Mouse (Mus musculus): ENCODE data around the gene Rbm6. TPM values are rescaled to one million over a fixed set of nuclear protein-coding genes. Genes with fewer than 3 reads are reported as not detected.

The Rbm6 gene
- polyA plus RNA-seq, 1 experiment from 2014 or later: 35.6 TPM

- DNase-seq (ENCODE audit: low spot score): no peak
- H3K4me3 ChIP-seq (ENCODE audit: low read depth, low read length): no peak overlapping the region
- no peaks in the 10 kb centered on the region for H3K4me1 ChIP-seq (ENCODE audit: insufficient read depth, low read depth, low read length)
- no peak overlapping the region for H3K4me2 ChIP-seq (replicated peaks; ENCODE audit: low read depth, low read length)
- H3K9me3 ChIP-seq (ENCODE audit: low read length): no peaks in the 10 kb centered on the region
- H3K27me3 ChIP-seq (replicated peaks; ENCODE audit: insufficient read depth, low read length): no peaks in the 10 kb centered on the region
- no peak for TF ChIP-seq CTCF (IDR thresholded peaks at IDR 0.05)
- TF ChIP-seq EP300 (IDR thresholded peaks at IDR 0.05): no peak
- H3K36me3 ChIP-seq (ENCODE audit: insufficient read depth, low read length): peaks cover 5% of the 10 kb centered on the region; the same call in 1 of the 2 replicates
- H3K27ac ChIP-seq (ENCODE audit: low read length): no peak overlapping the region
- 96% methylated on average over 2 of the region's 2 CpGs for WGBS
- no peak overlapping the region for H3K9ac ChIP-seq (replicated peaks; ENCODE audit: low read depth)
- ATAC-seq: no peak
These were observed 62.1 kb downstream of the Rbm6 start for GRCm38 (mm10) chr9:107810985-107811384.

GRCm38 (mm10) chr9:107791714-107792113 lies 81.3 kb downstream of the Rbm6 start:
- DNase-seq (ENCODE audit: low spot score) (no peak), ATAC-seq (no peak)
- H3K9me3 ChIP-seq (ENCODE audit: low read length): no peaks in the 10 kb centered on the region
- 72% methylated on average over 6 of the region's 6 CpGs for WGBS
- TF ChIP-seq EP300 (IDR thresholded peaks at IDR 0.05): no peak
- TF ChIP-seq CTCF (IDR thresholded peaks at IDR 0.05): no peak
- H3K4me2 ChIP-seq (replicated peaks; ENCODE audit: low read depth, low read length): no peak overlapping the region
- no peaks in the 10 kb centered on the region for H3K4me1 ChIP-seq (ENCODE audit: insufficient read depth, low read depth, low read length)
- H3K36me3 ChIP-seq (ENCODE audit: insufficient read depth, low read length): peaks cover 32% of the 10 kb centered on the region
- H3K9ac ChIP-seq (replicated peaks; ENCODE audit: low read depth): no peak overlapping the region
- H3K27me3 ChIP-seq (replicated peaks; ENCODE audit: insufficient read depth, low read length): no peaks in the 10 kb centered on the region
- no peak overlapping the region for H3K4me3 ChIP-seq (ENCODE audit: low read depth, low read length)
- H3K27ac ChIP-seq (ENCODE audit: low read length): no peak overlapping the region

- H3K36me3 ChIP-seq (ENCODE audit: insufficient read depth, low read length): peaks cover 49% of the 10 kb centered on the region
- TF ChIP-seq EP300 (IDR thresholded peaks at IDR 0.05) (no peak), CTCF (IDR thresholded peaks at IDR 0.05) (no peak)
- H3K27ac ChIP-seq (ENCODE audit: low read length): no peak overlapping the region
- ATAC-seq (no peak), DNase-seq (ENCODE audit: low spot score) (no peak)
- no peak overlapping the region for H3K4me3 ChIP-seq (ENCODE audit: low read depth, low read length)
- 96% methylated on average over 11 of the region's 11 CpGs for WGBS
- no peak overlapping the region for H3K4me2 ChIP-seq (replicated peaks; ENCODE audit: low read depth, low read length)
- H3K9me3 ChIP-seq (ENCODE audit: low read length): no peaks in the 10 kb centered on the region
- no peaks in the 10 kb centered on the region for H3K4me1 ChIP-seq (ENCODE audit: insufficient read depth, low read depth, low read length)
- no peaks in the 10 kb centered on the region for H3K27me3 ChIP-seq (replicated peaks; ENCODE audit: insufficient read depth, low read length)
- H3K9ac ChIP-seq (replicated peaks; ENCODE audit: low read depth): no peak overlapping the region
These were observed 90.4 kb downstream of the Rbm6 start for GRCm38 (mm10) chr9:107782536-107783203.

DNA sequence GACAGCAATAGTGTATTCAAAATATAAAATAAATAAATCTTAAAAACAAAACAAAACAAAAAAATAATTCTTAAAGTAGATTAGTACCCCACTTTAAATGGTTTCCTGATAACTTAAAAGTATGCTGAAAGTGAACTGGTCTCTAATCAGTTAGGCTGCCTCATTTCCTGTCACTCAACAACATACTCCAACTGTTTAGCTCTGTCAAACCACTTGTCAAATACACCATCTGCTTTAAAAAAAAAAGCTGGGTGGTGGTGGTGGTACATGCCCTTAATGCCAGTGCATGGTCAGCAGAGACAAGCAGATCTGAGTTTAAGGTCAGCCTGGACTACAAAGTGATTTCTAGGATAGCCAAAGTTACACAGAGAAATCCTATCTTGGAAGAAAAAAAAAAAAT lies 96.2 kb downstream of the Rbm6 start:
- H3K27me3 ChIP-seq (replicated peaks; ENCODE audit: insufficient read depth, low read length): no peaks in the 10 kb centered on the region
- no peak for DNase-seq (ENCODE audit: low spot score)
- no peak overlapping the region for H3K4me3 ChIP-seq (ENCODE audit: low read depth, low read length)
- no peak for ATAC-seq
- no peak overlapping the region for H3K27ac ChIP-seq (ENCODE audit: low read length)
- peaks cover 22% of the 10 kb centered on the region; the same call in 1 of the 2 replicates for H3K36me3 ChIP-seq (ENCODE audit: insufficient read depth, low read length)
- no peak for TF ChIP-seq CTCF (IDR thresholded peaks at IDR 0.05)
- H3K4me2 ChIP-seq (replicated peaks; ENCODE audit: low read depth, low read length): no peak overlapping the region
- H3K4me1 ChIP-seq (ENCODE audit: insufficient read depth, low read depth, low read length): no peaks in the 10 kb centered on the region
- no peak overlapping the region for H3K9ac ChIP-seq (replicated peaks; ENCODE audit: low read depth)
- H3K9me3 ChIP-seq (ENCODE audit: low read length): no peaks in the 10 kb centered on the region

- DNase-seq (ENCODE audit: low spot score): no peak
- TF ChIP-seq EP300 (IDR thresholded peaks at IDR 0.05) (no peak), CTCF (IDR thresholded peaks at IDR 0.05) (no peak)
- no peak for ATAC-seq
- no peak overlapping the region for H3K4me2 ChIP-seq (replicated peaks; ENCODE audit: low read depth, low read length)
- H3K4me3 ChIP-seq (ENCODE audit: low read depth, low read length): no peak overlapping the region
- H3K9me3 ChIP-seq (ENCODE audit: low read length): no peaks in the 10 kb centered on the region
- no peak overlapping the region for H3K27ac ChIP-seq (ENCODE audit: low read length)
- peaks cover 9% of the 10 kb centered on the region; the same call in 1 of the 2 replicates for H3K36me3 ChIP-seq (ENCODE audit: insufficient read depth, low read length)
- no peaks in the 10 kb centered on the region for H3K27me3 ChIP-seq (replicated peaks; ENCODE audit: insufficient read depth, low read length)
- peaks cover 2% of the 10 kb centered on the region; the same call in 1 of the 2 replicates for H3K4me1 ChIP-seq (ENCODE audit: insufficient read depth, low read depth, low read length)
- WGBS: 90% methylated on average over 3 of the region's 3 CpGs
- H3K9ac ChIP-seq (replicated peaks; ENCODE audit: low read depth): no peak overlapping the region
These were observed 98.6 kb downstream of the Rbm6 start for GRCm38 (mm10) chr9:107774411-107774810.

DNA sequence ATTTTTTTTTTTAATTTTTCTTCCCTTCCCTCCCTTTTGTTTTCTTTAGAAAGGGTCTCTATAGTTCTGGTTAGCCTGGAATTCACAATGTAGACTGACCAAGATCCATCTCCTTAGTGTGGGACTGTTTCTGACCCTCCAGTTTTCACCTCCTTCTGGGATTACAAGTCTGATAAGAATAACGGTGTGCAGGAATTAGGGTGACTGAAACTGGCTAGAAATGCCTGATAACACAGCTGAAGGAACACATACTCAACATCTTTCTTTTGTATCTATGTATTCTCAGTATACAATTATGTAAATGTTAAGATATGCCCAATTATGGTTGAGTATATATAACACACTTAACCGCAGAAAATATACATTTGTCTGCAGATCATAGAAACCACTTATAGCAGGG lies 101.3 kb downstream of the Rbm6 start:
- no peak for TF ChIP-seq EP300 (IDR thresholded peaks at IDR 0.05)
- no peak for TF ChIP-seq CTCF (IDR thresholded peaks at IDR 0.05)
- H3K36me3 ChIP-seq (ENCODE audit: insufficient read depth, low read length): peaks cover 11% of the 10 kb centered on the region; the same call in 1 of the 2 replicates
- DNase-seq (ENCODE audit: low spot score) (no peak), ATAC-seq (no peak)
- H3K4me3 ChIP-seq (ENCODE audit: low read depth, low read length): no peak overlapping the region
- peaks cover 4% of the 10 kb centered on the region; the same call in 1 of the 2 replicates for H3K4me1 ChIP-seq (ENCODE audit: insufficient read depth, low read depth, low read length)
- H3K27ac ChIP-seq (ENCODE audit: low read length): no peak overlapping the region
- H3K9me3 ChIP-seq (ENCODE audit: low read length): no peaks in the 10 kb centered on the region
- H3K4me2 ChIP-seq (replicated peaks; ENCODE audit: low read depth, low read length): no peak overlapping the region
- H3K27me3 ChIP-seq (replicated peaks; ENCODE audit: insufficient read depth, low read length): no peaks in the 10 kb centered on the region
- no peak overlapping the region for H3K9ac ChIP-seq (replicated peaks; ENCODE audit: low read depth)
- 60% methylated on average over 2 of the region's 2 CpGs for WGBS
